Mouse (Mus musculus) left cerebral cortex, postnatal 14 days (tissue): ENCODE measurements around the gene Zglp1. TPM values are rescaled to one million over a fixed set of nuclear protein-coding genes. Genes with fewer than 3 reads are reported as not detected.

Experiments
- DNase-seq, 2 experiments: peaks; one replicate each; pipeline ENCODE4 v3.0.0; 2021 to 2022; ENCODE audit warnings: low spot score in 2 of 2, mixed read lengths in 1 of 2
- intact Hi-C: fragments of 180-260 bp; cut with DNase I; formaldehyde crosslinking; loops from one replicate; pipeline ENCODE4 v1.15.1; 2025
- total RNA-seq, 2 experiments: library from RNA; stranded (reverse); gene quantifications; 2 replicates each; pipeline ENCODE4 v1.2.3; 2021

Gene Zglp1
- total RNA-seq, 2 experiments from 2014 or later = 1.8 TPM; not detected in 1

DNA sequence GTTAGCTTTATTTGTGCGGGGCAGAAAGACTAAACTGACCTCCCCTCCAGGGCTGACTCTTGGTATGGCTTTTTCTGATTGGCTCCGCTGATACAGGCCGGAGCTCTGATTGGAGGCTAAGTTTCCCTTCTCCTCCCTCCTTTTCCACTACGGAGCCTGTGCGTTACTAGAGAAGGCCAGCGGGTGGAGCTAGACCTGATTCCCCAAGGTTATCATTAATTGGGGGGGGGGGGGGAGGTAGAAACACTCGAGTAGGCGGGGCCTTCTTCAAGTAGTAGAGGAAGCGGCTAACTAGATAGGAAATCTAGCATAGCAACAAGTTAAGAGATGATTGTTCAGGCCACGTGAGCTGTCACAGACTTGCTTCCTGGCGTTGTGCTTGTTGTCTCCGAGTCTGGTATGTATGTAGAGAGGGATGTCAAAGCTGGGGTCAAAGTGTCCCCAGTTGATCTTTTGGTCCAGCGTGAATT is 36.1 kb downstream of the Zglp1 start:
- peak; percentile 86 to 92 for DNase-seq
- intact Hi-C loops = loop anchor here (5.0 kb wide), 2 partner anchors 61 to 106 kb away; partner anchors contain the start of genes Gm38431 and Raver1

GRCm38 (mm10) chr9:21030055-21030600 is 36.8 kb downstream of the Zglp1 start:
- intact Hi-C loops = loop anchor here (5.0 kb wide), 2 partner anchors 62 to 107 kb away; partner anchors contain the start of genes Gm38431 and Raver1

GRCm38 (mm10) chr9:21029291-21030054 is 37.4 kb downstream of the Zglp1 start, which contains the start of gene Icam4:
Icam4 (plus strand) TSS chr9:21029373.
- intact Hi-C loops = loop anchor here (5.0 kb wide), 2 partner anchors 63 to 108 kb away; partner anchors contain the start of genes Gm38431 and Raver1
- peak; percentile 78 to 81 for DNase-seq

More at GRCm38 (mm10) chr9:21030055-21030600, 36.8 kb downstream of the Zglp1 start:
- DNase-seq = no peak

DNA sequence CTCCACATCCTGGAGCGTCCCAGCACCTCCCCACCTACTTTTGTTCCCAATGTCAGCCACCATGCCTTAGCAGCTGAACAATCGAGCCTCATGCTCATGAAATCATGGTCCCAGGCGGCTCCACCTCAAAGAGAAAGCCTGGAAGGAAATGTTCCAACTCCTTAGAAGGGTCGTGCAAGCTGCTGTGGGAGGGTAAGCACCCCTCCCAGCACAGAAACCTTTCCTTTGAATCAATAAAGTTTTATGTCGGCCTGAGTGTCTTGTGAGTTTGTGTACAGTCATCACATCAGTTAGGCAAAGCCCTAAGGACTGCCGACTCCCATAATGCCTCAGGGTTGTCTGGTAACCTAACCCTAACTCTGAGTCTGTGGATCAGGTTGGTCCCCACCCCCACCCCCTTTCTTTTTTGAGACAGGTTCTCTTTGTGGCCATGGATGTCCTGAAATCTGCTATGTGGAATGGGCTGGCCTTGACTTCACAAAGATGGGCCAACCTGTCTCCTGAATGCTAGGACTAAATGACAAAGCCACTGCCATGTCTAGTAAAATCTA is 38.3 kb downstream of the Zglp1 start:
- intact Hi-C loops = no loop called here
- no peak for DNase-seq

- intact Hi-C loops = no loop called here
- no peak for DNase-seq
These were observed 39.1 kb downstream of the Zglp1 start for GRCm38 (mm10) chr9:21027774-21028290.

GRCm38 (mm10) chr9:21026849-21027248 is 40.0 kb downstream of the Zglp1 start:
- intact Hi-C loops = no loop called here
- DNase-seq = no peak

DNA sequence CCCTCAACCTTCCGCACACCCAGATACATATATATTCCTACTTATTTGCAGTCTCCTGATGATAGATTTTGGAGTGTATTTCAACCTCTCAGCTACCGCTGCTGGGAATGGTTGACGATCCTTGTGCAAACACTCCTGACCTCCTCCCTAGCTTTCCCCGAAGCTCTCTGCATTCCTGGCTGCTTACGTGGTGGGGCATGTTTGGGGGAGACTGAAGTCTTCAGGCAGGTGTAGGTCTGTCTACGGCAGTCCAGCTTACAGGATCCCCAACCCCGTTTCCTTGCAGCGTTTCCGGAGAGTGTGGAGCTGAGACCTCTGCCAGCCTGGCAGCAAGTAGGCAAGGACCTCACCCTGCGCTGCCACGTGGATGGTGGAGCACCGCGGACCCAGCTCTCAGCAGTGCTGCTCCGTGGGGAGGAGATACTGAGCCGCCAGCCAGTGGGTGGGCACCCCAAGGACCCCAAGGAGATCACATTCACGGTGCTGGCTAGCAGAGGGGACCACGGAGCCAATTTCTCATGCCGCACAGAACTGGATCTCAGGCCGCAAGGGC is 41.6 kb downstream of the Zglp1 start:
- intact Hi-C loops = no loop called here
- no peak for DNase-seq

DNA sequence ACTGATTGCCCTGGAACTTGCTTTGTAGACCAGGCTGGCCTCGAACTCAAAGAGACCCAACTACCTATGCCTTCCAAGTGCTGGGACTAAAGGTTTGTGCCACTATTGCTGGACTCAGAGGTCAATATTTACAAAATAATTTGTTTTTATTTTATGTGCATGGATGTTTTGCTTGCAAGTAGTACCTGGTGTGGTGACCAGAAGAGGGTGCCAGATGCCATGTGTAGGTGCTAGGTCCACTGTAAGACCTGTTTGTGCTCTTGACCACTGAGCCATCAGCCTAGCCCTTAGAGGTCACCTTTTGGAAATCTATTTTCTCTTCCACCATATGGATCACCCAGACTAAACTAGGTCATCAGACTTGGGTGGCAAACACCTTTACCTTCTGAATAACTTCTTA is 44.2 kb downstream of the Zglp1 start:
- DNase-seq = no peak
- intact Hi-C loops = no loop called here

GRCm38 (mm10) chr9:21022288-21022687 is 44.6 kb downstream of the Zglp1 start:
- intact Hi-C loops = no loop called here
- DNase-seq = no peak

- no peak for DNase-seq
- intact Hi-C loops = no loop called here
These were observed 45.5 kb downstream of the Zglp1 start for GRCm38 (mm10) chr9:21021363-21021762.

DNA sequence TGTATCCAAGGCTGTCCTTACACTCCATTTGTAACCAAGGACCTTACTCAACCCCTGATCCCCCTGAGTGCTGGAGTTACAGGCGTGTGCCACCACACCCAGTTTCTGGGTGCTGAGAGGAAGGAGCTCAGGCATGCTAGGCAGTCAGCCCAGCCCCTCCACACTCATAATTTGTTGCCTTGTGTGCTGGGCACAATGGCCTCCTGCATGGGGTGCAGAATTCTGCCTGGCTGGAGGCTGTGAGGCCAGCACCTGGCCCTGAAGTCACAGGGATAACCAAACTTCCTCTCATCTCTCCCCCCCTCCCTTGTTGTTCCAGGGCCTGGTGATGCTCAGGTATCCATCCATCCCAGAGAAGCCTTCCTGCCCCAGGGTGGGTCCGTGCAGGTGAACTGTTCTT is 48.3 kb downstream of the Zglp1 start:
- intact Hi-C loops = no loop called here
- DNase-seq = no peak

GRCm38 (mm10) chr9:21017177-21017575 is 49.7 kb downstream of the Zglp1 start:
- no peak for DNase-seq
- intact Hi-C loops = no loop called here

- DNase-seq = no peak
- intact Hi-C loops = no loop called here
These were observed 50.3 kb downstream of the Zglp1 start for GRCm38 (mm10) chr9:21016331-21017176.

DNA sequence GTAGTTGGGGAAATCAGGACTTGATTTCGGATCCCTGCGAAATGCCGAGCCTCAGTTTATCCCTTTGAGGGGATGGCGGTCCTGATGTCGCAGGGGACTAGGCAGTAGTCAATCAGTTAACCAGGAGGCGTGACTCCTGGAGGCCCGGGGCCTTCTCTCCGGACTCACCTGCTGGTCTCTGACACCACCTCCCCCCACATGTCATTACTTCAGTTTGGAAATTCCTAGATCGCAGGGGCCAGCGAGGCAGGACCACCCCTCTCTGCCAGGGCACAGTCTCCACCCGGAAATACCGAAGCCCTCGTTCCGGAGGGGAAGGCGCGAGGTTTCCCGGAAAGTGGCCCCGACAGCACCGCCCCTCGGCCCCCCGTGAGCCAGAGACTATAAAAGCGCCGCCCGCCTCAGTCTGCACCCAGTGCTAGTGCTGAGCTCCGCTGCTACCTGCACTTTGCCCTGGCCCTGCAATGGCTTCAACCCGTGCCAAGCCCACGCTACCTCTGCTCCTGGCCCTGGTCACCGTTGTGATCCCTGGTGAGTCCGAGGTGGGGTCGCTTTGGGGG is 51.2 kb downstream of the Zglp1 start, which contains the start of gene Icam1:
Gene Icam1 (plus strand): TSS at position 415 of the 560 bp plus-strand sequence.
- no peak for DNase-seq
- intact Hi-C loops = no loop called here

DNA sequence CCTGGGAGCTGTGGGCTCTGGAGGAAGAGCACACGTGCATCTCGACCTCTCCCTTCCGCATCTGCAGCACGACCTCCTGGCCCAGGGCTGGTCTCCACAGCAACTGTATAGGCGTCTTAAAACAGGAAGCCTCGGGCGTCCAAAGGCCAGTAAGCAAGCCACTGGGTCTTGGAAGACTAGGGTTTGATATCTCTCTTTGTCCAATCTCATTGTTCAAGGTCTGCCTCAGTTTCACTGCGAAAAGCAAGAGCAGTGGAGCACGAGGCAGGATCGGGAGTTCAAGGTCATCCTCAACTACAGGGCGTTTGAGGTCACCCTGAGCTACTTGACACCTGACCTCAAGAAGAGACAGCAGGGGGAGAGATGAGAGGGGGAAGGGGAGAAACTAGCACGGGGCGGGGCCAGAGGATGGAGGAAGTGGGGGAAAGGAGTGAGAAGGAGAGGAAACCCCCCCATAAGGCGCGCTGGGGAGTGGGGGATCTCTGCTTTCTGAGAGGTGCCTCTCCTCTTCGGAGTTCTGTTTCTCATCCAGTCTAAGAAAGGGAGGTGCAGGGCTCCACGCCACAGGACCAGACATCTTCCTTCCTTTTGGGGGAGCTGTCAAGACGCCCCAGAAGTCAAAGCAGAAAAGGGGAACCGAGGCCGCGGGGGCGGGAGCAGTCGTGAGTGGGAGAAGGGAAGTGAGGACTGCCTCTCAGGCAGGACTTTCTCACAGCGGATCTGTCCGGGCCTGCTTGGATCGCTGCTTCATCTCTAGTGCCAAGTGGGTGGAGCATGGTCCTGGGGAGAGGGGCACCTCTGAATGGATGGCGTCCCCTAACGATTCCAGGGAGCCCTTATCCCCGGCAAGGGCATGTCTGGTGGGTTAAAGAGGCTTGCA is 52.0 kb downstream of the Zglp1 start:
- DNase-seq = peak; percentile 54 to 59
- intact Hi-C loops = no loop called here
